Mouse (Mus musculus) neural tube, embryonic 12.5 days (tissue): Measurements from ENCODE around the gene Bcam. TPM values are rescaled to one million over a fixed set of nuclear protein-coding genes. Genes with fewer than 3 reads are reported as not detected.

Source experiments
- ATAC-seq: fragments of 200-750 bp; cut with Nextera tagmentation; 2 replicates; pipeline ENCODE4 v1.8.0; 2017; ENCODE audit warnings: low read depth, mild to moderate bottlenecking, moderate TSS enrichment, moderate library complexity; ENCODE audit not compliant: low FRiP score
- H3K27ac ChIP-seq: fragments of 300-500 bp; sonication (generic); 2 replicates; pipeline ENCODE4 v1.5.1; 2016
- H3K27me3 ChIP-seq: fragments of 300-500 bp; sonication (generic); replicated peaks from 2 replicates; pipeline ENCODE4 v1.6.1; 2016; ENCODE audit warnings: mild to moderate bottlenecking
- H3K36me3 ChIP-seq: fragments of 300-500 bp; sonication (generic); 2 replicates; pipeline ENCODE4 v1.6.1; 2016; ENCODE audit warnings: mild to moderate bottlenecking
- H3K4me1 ChIP-seq: fragments of 300-500 bp; sonication (generic); 2 replicates; pipeline ENCODE4 v1.6.1; 2016
- H3K4me2 ChIP-seq: fragments of 300-500 bp; sonication (generic); replicated peaks from 2 replicates; pipeline ENCODE4 v1.6.1; 2016; ENCODE audit warnings: mild to moderate bottlenecking
- H3K4me3 ChIP-seq: fragments of 300-500 bp; sonication (generic); 2 replicates; pipeline ENCODE4 v1.5.1; 2016
- H3K9ac ChIP-seq: fragments of 300-500 bp; sonication (generic); 2 replicates; pipeline ENCODE4 v1.6.1; 2016; ENCODE audit warnings: mild to moderate bottlenecking
- H3K9me3 ChIP-seq: fragments of 300-500 bp; sonication (generic); 2 replicates; pipeline ENCODE4 v1.6.1; 2016; ENCODE audit warnings: mild to moderate bottlenecking
- WGBS: fragments of 180-500 bp; shearing (Covaris S2); methylation state at CpG from one replicate; pipeline ENCODE4 v1.1.7; 2016; 5-methylcytosine and 5-hydroxymethylcytosine counted together
- polyA plus RNA-seq: library from polyadenylated mRNA; unstranded; fragments of >200 nt; fragmentation: Nextera tagmentation; extraction: Ambion mirVana; gene quantifications from 2 replicates; pipeline ENCODE4 v1.2.1, GENCODE M21; 2016

Bcam gene
- polyA plus RNA-seq, 1 experiment from 2014 or later = 15.1 TPM

DNA sequence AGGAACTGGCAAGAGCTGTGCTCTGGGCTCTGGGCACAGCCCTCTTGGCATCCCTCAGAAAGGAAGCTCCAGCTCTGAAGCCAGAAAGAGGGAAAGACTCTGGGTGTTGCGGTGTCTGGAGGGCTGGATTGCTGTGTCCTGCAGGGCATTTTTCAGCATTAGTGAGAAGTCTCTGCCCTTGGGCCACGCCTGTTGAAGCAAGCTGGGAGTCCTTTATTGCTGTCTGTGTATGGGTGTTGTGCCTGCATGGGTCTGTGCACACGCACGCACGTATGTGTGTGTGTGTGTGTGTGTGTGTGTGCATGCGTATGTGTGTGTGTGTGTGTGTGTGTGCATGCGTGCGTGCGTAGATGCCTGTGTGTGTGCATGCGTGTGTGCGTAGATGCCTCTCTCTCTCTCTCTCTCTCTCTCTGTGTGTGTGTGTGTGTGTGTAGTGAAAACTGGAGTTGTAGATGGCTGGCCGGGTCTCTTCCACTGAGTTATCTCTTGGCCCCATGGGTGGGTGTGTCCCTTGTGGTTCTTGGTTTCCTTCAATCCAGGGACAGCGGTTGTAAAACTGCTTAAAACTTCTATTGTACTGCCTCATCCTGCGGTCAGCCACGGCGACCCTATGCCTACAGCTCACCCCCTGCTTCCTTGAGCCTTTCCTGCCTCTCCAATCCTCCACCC is 34.3 kb downstream of the Bcam start:
- WGBS = 87% methylated on average over 16 of the region's 16 CpGs
- ATAC-seq = no peak
- Histone ChIP-seq H3K27me3 (no peaks in the 10 kb centered on the region), H3K36me3 (peaks cover 50% of the 10 kb centered on the region), H3K4me2 (no peak overlapping the region), H3K27ac (no peak overlapping the region), H3K4me1 (peaks cover 3% of the 10 kb centered on the region), H3K9me3 (no peaks in the 10 kb centered on the region), H3K9ac (no peak overlapping the region), H3K4me3 (no peak overlapping the region)

DNA sequence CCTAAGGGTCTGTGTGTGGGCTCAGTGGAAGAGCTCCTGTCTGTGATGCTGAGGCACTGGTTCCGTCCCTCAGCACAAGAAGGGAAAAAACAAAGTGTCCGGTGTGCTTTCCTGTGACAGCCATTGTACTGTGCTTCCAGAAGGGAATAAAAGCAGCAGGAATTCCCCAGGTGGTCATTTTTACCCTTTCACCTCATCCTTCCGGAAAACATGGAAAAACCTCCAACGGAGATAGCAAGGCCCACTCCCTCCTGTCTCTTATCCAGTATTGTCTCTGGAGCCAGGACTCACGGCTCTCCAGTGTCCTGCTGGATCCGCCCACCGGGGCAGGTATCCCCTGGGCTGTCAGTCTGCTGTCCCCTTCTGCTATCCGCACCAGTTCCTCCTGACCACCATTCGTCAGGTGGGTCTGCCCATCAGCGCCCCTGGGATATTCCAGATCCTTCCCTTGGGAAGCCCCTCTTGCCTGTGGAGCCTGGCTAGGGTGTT is 36.6 kb downstream of the Bcam start:
- H3K27ac ChIP-seq = no peak overlapping the region
- no peaks in the 10 kb centered on the region for H3K27me3 ChIP-seq
- H3K9ac ChIP-seq = no peak overlapping the region
- 85% methylated on average over 10 of the region's 10 CpGs for WGBS
- H3K36me3 ChIP-seq = peaks cover 73% of the 10 kb centered on the region
- H3K4me1 ChIP-seq = no peaks in the 10 kb centered on the region
- H3K4me2 ChIP-seq = no peak overlapping the region
- no peak for ATAC-seq
- no peak overlapping the region for H3K4me3 ChIP-seq
- H3K9me3 ChIP-seq = no peaks in the 10 kb centered on the region

DNA sequence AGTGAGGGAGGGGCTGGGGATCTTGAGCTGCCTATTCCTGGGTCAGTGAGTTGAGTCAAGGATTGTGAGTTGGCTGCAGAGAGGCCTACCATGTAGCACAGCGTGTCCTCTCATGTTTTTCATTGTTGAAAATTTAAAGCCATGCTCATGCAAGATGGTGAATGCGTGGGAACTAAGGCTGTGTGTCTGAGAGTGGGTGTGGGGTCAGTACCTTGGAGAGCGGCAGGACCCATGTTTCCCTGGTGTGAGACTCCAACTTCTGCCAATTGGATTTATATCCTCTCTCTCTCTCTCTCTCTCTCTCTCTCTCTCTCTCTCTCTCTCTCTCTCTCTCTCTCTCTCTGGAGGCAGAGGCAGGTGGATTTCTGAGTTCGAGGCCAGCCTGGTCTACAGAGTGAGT is 44.3 kb downstream of the Bcam start:
- no peak for ATAC-seq
- H3K9me3 ChIP-seq = no peaks in the 10 kb centered on the region
- peaks cover 92% of the 10 kb centered on the region for H3K36me3 ChIP-seq
- H3K4me1 ChIP-seq = no peaks in the 10 kb centered on the region
- no peak overlapping the region for H3K9ac ChIP-seq
- H3K4me3 ChIP-seq = no peak overlapping the region
- H3K27ac ChIP-seq = no peak overlapping the region
- WGBS = 93% methylated on average over 4 of the region's 4 CpGs
- no peak overlapping the region for H3K4me2 ChIP-seq
- H3K27me3 ChIP-seq = no peaks in the 10 kb centered on the region

DNA sequence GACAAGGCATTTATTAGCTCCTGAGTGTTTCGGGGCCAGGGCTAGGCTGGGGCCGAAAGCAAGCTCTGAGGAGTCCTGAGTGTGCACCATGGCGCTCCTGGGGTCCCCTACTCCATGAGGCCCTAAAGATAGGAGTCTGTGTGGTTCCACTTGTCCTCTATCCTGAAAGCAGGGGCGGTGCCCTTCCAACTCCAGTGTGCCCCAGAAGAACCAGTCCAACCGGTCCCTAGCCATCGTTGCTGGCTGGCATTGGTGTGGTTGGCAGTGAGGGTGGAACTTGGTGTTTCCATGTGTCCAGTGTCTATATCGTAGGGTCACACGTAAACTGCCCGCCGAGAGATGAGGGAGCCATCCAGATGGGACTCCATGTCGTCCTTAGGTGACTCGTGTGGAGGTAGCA is 46.6 kb downstream of the Bcam start:
- Histone ChIP-seq H3K27me3 (no peaks in the 10 kb centered on the region), H3K4me1 (no peaks in the 10 kb centered on the region), H3K36me3 (peaks cover 82% of the 10 kb centered on the region), H3K4me2 (no peak overlapping the region), H3K9me3 (peaks cover 10% of the 10 kb centered on the region; the same call in 1 of the 2 replicates), H3K4me3 (no peak overlapping the region), H3K27ac (no peak overlapping the region), H3K9ac (no peak overlapping the region)
- WGBS = 96% methylated on average over 12 of the region's 12 CpGs
- ATAC-seq = no peak

DNA sequence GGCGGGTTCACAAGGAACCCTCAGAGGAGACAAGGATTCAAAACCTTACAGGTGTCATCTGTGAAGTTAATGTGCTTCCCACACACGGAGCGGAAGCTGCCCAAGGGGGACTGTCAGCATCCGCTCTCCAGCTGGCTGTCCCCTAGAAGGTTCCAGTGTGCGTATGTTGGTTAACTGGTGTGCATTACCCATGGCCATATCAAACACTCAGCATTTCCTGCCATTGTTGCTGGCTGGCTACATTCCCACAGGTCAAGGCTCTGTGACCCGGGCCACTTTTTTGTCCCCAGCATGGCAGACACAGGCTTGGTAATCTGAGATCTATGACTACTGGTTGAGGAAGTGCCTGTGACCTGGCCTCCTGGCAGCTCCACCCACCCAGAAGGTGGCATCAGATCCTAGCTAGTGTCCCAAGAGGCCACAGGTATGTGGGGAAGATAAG is 48.0 kb downstream of the Bcam start:
- Histone ChIP-seq H3K36me3 (peaks cover 73% of the 10 kb centered on the region), H3K4me1 (no peaks in the 10 kb centered on the region), H3K9me3 (peaks cover 10% of the 10 kb centered on the region; the same call in 1 of the 2 replicates), H3K4me2 (no peak overlapping the region), H3K27me3 (no peaks in the 10 kb centered on the region), H3K27ac (no peak overlapping the region), H3K9ac (no peak overlapping the region), H3K4me3 (no peak overlapping the region)
- no peak for ATAC-seq
- WGBS = 86% methylated on average over 6 of the region's 6 CpGs

DNA sequence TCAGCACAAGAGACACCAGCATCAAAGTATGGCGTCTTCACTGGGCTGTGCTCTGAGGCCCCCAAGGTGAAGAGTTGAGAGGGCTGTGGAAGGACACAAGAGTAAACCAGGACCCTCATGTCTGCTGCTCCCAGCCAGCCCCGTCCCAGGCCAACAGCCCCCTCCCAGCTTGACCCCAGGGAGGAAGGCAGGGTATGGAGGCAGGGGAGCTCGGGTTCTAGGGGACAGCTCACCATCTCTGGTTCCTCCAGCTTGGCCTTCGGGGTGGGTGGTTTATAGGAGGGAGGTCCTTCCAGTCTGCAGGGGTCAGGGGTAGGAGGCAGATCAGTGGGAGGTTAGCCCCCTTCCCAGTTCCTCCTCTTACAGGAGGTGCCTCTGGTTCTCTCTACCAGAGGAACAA is 51.6 kb downstream of the Bcam start:
- H3K36me3 ChIP-seq = peaks cover 40% of the 10 kb centered on the region
- no peak for ATAC-seq
- WGBS = 91% methylated on average over 4 of the region's 4 CpGs
- no peak overlapping the region for H3K4me2 ChIP-seq
- H3K27ac ChIP-seq = no peak overlapping the region
- no peaks in the 10 kb centered on the region for H3K27me3 ChIP-seq
- H3K4me1 ChIP-seq = peaks cover 12% of the 10 kb centered on the region
- H3K9ac ChIP-seq = no peak overlapping the region
- H3K4me3 ChIP-seq = no peak overlapping the region
- H3K9me3 ChIP-seq = peaks cover 10% of the 10 kb centered on the region; the same call in 1 of the 2 replicates

DNA sequence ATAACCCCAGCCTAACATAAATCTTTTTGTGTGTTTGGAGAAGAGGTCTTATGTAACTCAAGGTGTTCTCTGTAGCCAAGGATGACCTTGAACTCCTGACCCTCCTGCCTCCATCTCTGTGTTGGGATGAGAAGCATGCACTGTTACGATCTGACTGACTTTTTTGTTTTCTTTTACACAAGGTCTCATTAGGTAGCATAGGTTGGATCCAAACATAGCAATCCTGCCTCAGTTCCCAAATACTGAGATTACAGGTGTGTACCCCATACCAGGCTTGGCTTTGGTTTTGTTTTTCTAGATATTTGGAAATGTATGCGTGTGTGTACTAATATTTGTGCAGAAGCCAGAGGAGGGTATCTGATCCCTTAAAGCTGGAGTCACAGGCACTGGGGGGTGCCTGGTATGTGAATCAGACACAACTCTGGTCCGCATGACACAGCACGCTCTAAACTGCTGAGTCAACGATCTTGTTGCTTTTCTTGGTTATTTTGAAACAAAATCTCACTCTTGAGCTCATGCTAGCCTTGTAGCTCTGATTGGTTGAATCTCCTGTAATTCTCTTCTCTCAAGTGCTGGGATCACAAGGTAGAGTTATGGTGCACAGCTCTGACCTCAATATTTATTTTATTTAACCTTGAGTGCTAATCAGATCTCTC is 52.4 kb downstream of the Bcam start:
- Histone ChIP-seq H3K4me3 (no peak overlapping the region), H3K27me3 (no peaks in the 10 kb centered on the region), H3K4me1 (peaks cover 17% of the 10 kb centered on the region), H3K9ac (no peak overlapping the region), H3K4me2 (no peak overlapping the region), H3K27ac (no peak overlapping the region), H3K36me3 (peaks cover 32% of the 10 kb centered on the region), H3K9me3 (peaks cover 10% of the 10 kb centered on the region; the same call in 1 of the 2 replicates)
- WGBS = 91% methylated on average over 5 of the region's 5 CpGs
- ATAC-seq = no peak

DNA sequence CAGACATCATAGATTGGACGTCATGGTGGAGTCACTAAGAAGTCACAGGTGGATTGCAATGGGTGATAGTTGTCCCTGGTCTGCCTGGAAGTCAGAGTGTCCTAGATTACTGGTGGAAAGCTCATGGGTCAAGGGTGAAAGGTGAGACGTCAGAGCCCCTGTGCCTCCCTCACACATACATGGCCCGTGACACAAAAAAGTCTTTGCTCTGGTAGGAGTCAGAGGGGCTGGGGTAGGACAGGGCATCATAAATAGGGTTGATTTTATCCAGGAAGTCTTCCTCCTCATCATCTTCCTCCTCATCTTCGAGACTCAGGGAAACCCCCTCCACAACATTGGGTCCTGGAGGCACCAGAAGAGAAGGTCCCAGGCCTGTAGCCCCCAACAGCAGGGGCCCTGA is 53.5 kb downstream of the Bcam start:
- Histone ChIP-seq H3K4me3 (no peak overlapping the region), H3K27ac (no peak overlapping the region), H3K36me3 (peaks cover 28% of the 10 kb centered on the region), H3K4me2 (no peak overlapping the region), H3K27me3 (no peaks in the 10 kb centered on the region), H3K4me1 (peaks cover 17% of the 10 kb centered on the region), H3K9ac (no peak overlapping the region), H3K9me3 (peaks cover 10% of the 10 kb centered on the region; the same call in 1 of the 2 replicates)
- WGBS = 89% methylated on average over 4 of the region's 4 CpGs
- ATAC-seq = no peak

DNA sequence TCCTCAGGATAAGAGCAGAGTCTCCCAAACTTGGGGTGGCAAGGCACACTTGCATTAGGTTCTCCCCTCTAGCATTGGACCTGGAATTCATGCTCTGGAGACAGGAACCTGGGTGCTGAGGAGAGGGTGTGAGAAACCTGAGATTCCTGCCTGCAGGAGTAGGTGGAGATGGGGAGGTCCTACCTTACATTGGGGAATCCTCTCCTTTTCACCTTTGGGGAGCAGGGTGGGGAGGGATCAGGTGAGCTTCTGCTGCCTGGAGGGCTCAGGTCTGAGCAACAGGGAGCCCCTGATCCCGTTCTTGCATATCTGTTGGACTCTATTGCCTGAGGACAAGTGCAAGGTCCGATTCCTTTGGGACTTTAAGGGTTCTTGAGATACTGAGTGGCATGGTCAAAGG is 54.0 kb downstream of the Bcam start:
- H3K4me1 ChIP-seq = peaks cover 17% of the 10 kb centered on the region
- peak overlapping the region; percentile 63; the same call in 1 of the 2 replicates for H3K27ac ChIP-seq
- H3K9me3 ChIP-seq = peaks cover 10% of the 10 kb centered on the region; the same call in 1 of the 2 replicates
- H3K27me3 ChIP-seq = no peaks in the 10 kb centered on the region
- WGBS = 87% methylated on average over 2 of the region's 2 CpGs
- ATAC-seq = no peak
- no peak overlapping the region for H3K4me3 ChIP-seq
- peaks cover 31% of the 10 kb centered on the region for H3K36me3 ChIP-seq
- H3K4me2 ChIP-seq = peak overlapping the region; percentile 55
- 0 out of 2 replicates have a peak overlapping the region, but pooled peaks have one; percentile 17 for H3K9ac ChIP-seq

DNA sequence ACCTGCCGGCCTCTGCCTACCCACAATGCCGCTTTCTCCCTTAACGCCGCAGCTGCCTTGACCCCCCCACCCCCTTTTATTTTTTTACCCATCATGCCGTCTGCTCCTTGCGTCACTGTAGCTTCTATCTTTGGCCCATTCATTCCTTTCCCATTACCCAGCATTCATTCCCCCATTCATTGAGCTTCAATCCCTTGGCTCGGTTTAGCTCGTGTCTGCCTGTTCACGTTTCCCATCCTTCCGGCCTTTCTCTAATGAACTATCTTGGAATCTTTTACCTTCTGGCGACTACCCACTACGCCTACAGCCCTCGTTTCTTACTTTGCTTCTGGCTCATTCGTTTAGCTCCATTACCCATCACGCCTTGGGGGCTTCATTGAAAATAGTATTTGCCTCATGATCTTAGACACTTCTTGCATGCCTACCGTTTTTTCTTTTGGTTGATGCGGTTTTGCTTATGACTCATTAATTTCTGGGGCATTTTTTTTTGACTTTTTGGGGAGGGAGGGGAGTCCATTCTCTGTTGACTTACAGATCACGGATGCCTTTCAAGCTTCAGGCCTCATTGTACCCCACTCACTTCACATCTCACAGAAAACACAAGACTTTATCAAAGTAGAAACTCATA is 54.6 kb downstream of the Bcam start:
- H3K36me3 ChIP-seq = peaks cover 31% of the 10 kb centered on the region
- H3K9me3 ChIP-seq = peaks cover 8% of the 10 kb centered on the region; the same call in 1 of the 2 replicates
- 8% methylated on average over 18 of the region's 18 CpGs for WGBS
- H3K4me2 ChIP-seq = peak overlapping the region; percentile 55
- peak overlapping the region; percentile 63; the same call in 1 of the 2 replicates for H3K27ac ChIP-seq
- 0 out of 2 replicates have a peak overlapping the region, but pooled peaks have one; percentile 47 for H3K9ac ChIP-seq
- H3K4me3 ChIP-seq = peak overlapping the region; percentile 28
- H3K27me3 ChIP-seq = no peaks in the 10 kb centered on the region
- no peak; the same call in 1 of the 2 replicates for ATAC-seq
- peaks cover 17% of the 10 kb centered on the region for H3K4me1 ChIP-seq

DNA sequence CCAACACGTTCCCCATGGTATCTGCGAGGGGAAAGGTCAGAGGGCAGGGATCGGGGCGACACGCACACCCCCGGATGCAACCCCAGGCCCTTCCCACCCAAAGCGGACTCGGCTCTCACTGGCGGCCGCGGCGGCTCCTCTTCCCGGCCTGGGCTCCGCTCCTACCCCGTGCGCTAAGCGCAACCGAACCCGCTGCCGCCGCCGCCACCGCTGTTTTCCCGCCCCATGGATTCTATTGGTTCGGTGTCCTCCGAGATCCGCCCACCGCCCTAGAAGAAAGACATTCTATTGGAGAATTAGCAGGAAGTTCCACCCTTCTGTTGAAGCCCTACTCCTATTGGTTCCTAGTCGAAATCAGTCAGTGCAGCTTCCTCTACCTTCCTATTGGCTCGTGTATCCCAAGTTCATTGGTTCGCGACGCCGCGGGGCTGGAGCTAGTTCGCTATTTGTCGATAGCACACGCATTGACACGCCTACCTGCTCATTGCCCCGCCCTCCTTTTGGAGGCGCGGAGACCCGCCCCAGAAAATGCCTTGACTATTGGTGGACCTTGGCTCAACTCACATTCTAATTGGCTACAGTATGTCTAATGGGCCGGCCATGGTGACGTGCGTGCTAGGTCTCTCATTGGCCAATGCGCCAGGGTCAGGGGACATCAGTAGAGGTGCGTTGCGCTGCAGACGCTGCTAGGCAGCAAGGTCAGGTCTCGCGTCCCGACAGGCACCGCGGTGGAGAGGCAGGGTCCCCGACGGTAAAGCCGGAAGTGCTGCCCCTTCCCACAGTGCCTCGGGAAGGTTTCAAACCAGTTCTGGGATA is 55.4 kb downstream of the Bcam start, which contains the start of gene Tomm40:
Tomm40 (minus strand) TSS at position 200 of the 816 bp plus-strand sequence.
- 0 out of 2 replicates have a peak, but pooled peaks cover under 1% of the 10 kb centered on the region for H3K9me3 ChIP-seq
- H3K4me3 ChIP-seq = peak within 1 kb of the TSS; percentile 96
- peak within 1 kb of the TSS; percentile 93 for H3K9ac ChIP-seq
- H3K36me3 ChIP-seq = peaks cover 30% of the 10 kb centered on the region
- H3K4me2 ChIP-seq = peak within 1 kb of the TSS; percentile 94
- peaks cover 17% of the 10 kb centered on the region for H3K4me1 ChIP-seq
- no peaks in the 10 kb centered on the region for H3K27me3 ChIP-seq
- under 1% methylated on average over 59 of the region's 59 CpGs for WGBS
- H3K27ac ChIP-seq = peak within 1 kb of the TSS; percentile 63; the same call in 1 of the 2 replicates
- peak; percentile 99 for ATAC-seq
